Mouse (Mus musculus) left cerebral cortex, adult 9 months (tissue): ENCODE data around the gene Zfp212.

ENCODE experiments used
- DNase-seq, 2 experiments: peaks; one replicate each; pipeline ENCODE4 v3.0.0; 2022; ENCODE audit warnings: low spot score in 2 of 2

The Zfp212 gene

GRCm38 (mm10) chr6:47920447-47921340 is at the start of gene Zfp212:
Gene Zfp212, plus strand, starts transcription at chr6:47920476.
- peak; percentile 69 to 90 for DNase-seq

- DNase-seq = no peak
Measured at GRCm38 (mm10) chr6:47872266-47872665, 48.0 kb upstream of the Zfp212 start.

- no peak for DNase-seq
Measured at GRCm38 (mm10) chr6:47877058-47877457, 43.2 kb upstream of the Zfp212 start, which contains the start of gene Zfp282. Gene Zfp282, plus strand, starts transcription at chr6:47877204.

GRCm38 (mm10) chr6:47877461-47878132 is 42.7 kb upstream of the Zfp212 start:
- peak; percentile 76 to 89 for DNase-seq

GRCm38 (mm10) chr6:47878133-47878514 is 42.2 kb upstream of the Zfp212 start:
- DNase-seq = peak in 1 of 2 experiments; percentile 23

- DNase-seq = no peak
Measured at GRCm38 (mm10) chr6:47878593-47878992, 41.7 kb upstream of the Zfp212 start.

GRCm38 (mm10) chr6:47879049-47879716 is 41.1 kb upstream of the Zfp212 start:
- DNase-seq = no peak

GRCm38 (mm10) chr6:47880166-47880565 is 40.1 kb upstream of the Zfp212 start:
- DNase-seq = no peak

GRCm38 (mm10) chr6:47888812-47889383 is 31.4 kb upstream of the Zfp212 start:
- no peak for DNase-seq

GRCm38 (mm10) chr6:47899416-47899815 is 20.9 kb upstream of the Zfp212 start:
- DNase-seq = no peak

- DNase-seq = no peak
Measured at GRCm38 (mm10) chr6:47903587-47903986, 16.7 kb upstream of the Zfp212 start.

- no peak for DNase-seq
Measured at GRCm38 (mm10) chr6:47904361-47904760, 15.9 kb upstream of the Zfp212 start.

- DNase-seq = no peak
Measured at GRCm38 (mm10) chr6:47904917-47905695, 15.2 kb upstream of the Zfp212 start.

- no peak for DNase-seq
Measured at GRCm38 (mm10) chr6:47906326-47906725, 13.9 kb upstream of the Zfp212 start.

- no peak for DNase-seq
Measured at GRCm38 (mm10) chr6:47909007-47909406, 11.3 kb upstream of the Zfp212 start.

GRCm38 (mm10) chr6:47911650-47912049 is 8.6 kb upstream of the Zfp212 start:
- DNase-seq = no peak

GRCm38 (mm10) chr6:47912991-47913390 is 7.3 kb upstream of the Zfp212 start:
- DNase-seq = no peak

- no peak for DNase-seq
Measured at GRCm38 (mm10) chr6:47917051-47917450, 3.2 kb upstream of the Zfp212 start.

GRCm38 (mm10) chr6:47918768-47919274 is 1.5 kb upstream of the Zfp212 start:
- DNase-seq = no peak

- no peak for DNase-seq
Measured at GRCm38 (mm10) chr6:47919646-47920446, 430 bp upstream of the Zfp212 start.
